Mouse (Mus musculus): ENCODE measurements at regions not wholly inside any gene's neighbourhood (a gene's known extent, or its start where the extent isn't known, plus 50 kb on each side); places are given as distances from the start of the nearest gene placed in this dataset.
"Not testable (repeated sequence)": the region's sequence is repeated elsewhere in the genome, so short reads cannot be mapped to it uniquely, and the experiment has no call there.

DNA sequence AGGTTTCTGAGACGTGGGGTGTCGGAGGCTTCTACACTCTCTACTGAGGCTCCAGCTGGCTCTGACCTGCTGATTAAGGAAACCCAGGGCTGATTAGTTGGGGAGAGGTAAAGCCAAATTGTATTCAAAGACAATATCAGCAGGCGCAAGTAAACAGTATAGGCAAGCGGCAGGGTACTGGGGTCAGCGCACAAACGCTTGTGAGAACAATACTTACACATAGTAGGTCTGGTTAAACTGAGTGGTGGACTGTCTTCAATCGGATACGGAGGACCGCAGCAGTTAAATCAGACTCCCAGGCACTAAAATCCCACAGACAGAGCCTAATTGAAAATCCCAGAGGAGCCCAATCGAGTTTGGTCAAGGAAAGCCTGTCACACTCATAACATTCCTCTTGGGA, 195.8 kb downstream of the Rchy1 start:
- Histone ChIP-seq H3K4me3 (ENCODE audit: control insufficient read depth, insufficient read depth, low read length) (no peak overlapping the region), H3K36me3 (ENCODE audit: control insufficient read depth, insufficient read depth, low read length) (no peaks in the 10 kb centered on the region), H3K27me3 (ENCODE audit: control insufficient read depth, insufficient read depth, low read length) (no peaks in the 10 kb centered on the region), H3K27ac (ENCODE audit: control insufficient read depth, insufficient read depth, low read length) (no peak overlapping the region), H3K4me1 (replicated peaks; ENCODE audit: control insufficient read depth, insufficient read depth, low read length) (no peaks in the 10 kb centered on the region)
- DNase-seq: no peak
- WGBS: 93% methylated on average over 10 of the region's 10 CpGs
- TF ChIP-seq POLR2A (IDR thresholded peaks at IDR 0.05; ENCODE audit: control insufficient read depth, extremely low read depth, insufficient read depth, low read length, poor library complexity): no peak
- no peak for TF ChIP-seq CTCF (IDR thresholded peaks at IDR 0.05; ENCODE audit: borderline replicate concordance, control insufficient read depth, extremely low read depth, insufficient read depth, low read length, poor library complexity)

DNA sequence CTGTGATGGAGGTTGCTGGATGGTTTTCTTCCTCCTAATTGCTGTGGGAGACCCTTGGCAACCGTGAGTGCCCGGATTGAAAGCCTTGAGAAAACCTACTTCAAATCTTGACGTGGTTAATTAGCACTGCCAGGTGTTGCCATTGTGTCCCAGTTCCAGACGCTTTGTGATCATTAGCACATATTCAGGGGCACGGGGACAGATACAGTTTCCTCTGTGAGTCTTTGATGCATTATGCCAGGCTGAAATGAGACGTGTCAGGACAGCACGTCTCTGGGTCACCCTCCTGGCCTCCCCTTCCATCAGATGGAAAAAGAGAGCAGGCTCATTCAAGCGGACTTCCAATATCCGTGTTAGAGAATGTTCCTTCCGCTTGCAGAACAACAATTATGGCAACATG, 198.2 kb downstream of the Rchy1 start:
- no peaks in the 10 kb centered on the region for H3K4me1 ChIP-seq (replicated peaks; ENCODE audit: control insufficient read depth, insufficient read depth, low read length)
- no peak overlapping the region for H3K4me3 ChIP-seq (ENCODE audit: control insufficient read depth, insufficient read depth, low read length)
- H3K27ac ChIP-seq (ENCODE audit: control insufficient read depth, insufficient read depth, low read length): no peak overlapping the region
- H3K36me3 ChIP-seq (ENCODE audit: control insufficient read depth, insufficient read depth, low read length): no peaks in the 10 kb centered on the region
- TF ChIP-seq POLR2A (IDR thresholded peaks at IDR 0.05; ENCODE audit: control insufficient read depth, extremely low read depth, insufficient read depth, low read length, poor library complexity) (no peak), CTCF (IDR thresholded peaks at IDR 0.05; ENCODE audit: borderline replicate concordance, control insufficient read depth, extremely low read depth, insufficient read depth, low read length, poor library complexity) (no peak)
- DNase-seq: no peak
- no peaks in the 10 kb centered on the region for H3K27me3 ChIP-seq (ENCODE audit: control insufficient read depth, insufficient read depth, low read length)
- 92% methylated on average over 10 of the region's 10 CpGs for WGBS

GRCm38 (mm10) chr5:91762589-91762988, 200.3 kb downstream of the Rchy1 start:
- 94% methylated on average over 6 of the region's 6 CpGs for WGBS
- no peaks in the 10 kb centered on the region for H3K4me1 ChIP-seq (replicated peaks; ENCODE audit: control insufficient read depth, insufficient read depth, low read length)
- no peak overlapping the region for H3K4me3 ChIP-seq (ENCODE audit: control insufficient read depth, insufficient read depth, low read length)
- H3K27me3 ChIP-seq (ENCODE audit: control insufficient read depth, insufficient read depth, low read length): no peaks in the 10 kb centered on the region
- no peaks in the 10 kb centered on the region for H3K36me3 ChIP-seq (ENCODE audit: control insufficient read depth, insufficient read depth, low read length)
- H3K27ac ChIP-seq (ENCODE audit: control insufficient read depth, insufficient read depth, low read length): no peak overlapping the region
- DNase-seq: no peak
- no peak for TF ChIP-seq POLR2A (IDR thresholded peaks at IDR 0.05; ENCODE audit: control insufficient read depth, extremely low read depth, insufficient read depth, low read length, poor library complexity)
- no peak for TF ChIP-seq CTCF (IDR thresholded peaks at IDR 0.05; ENCODE audit: borderline replicate concordance, control insufficient read depth, extremely low read depth, insufficient read depth, low read length, poor library complexity)

GRCm38 (mm10) chr5:91755958-91756357, 206.9 kb downstream of the Rchy1 start:
- Histone ChIP-seq H3K27me3 (ENCODE audit: control insufficient read depth, insufficient read depth, low read length) (no peaks in the 10 kb centered on the region), H3K36me3 (ENCODE audit: control insufficient read depth, insufficient read depth, low read length) (no peaks in the 10 kb centered on the region), H3K4me1 (replicated peaks; ENCODE audit: control insufficient read depth, insufficient read depth, low read length) (no peaks in the 10 kb centered on the region), H3K4me3 (ENCODE audit: control insufficient read depth, insufficient read depth, low read length) (no peak overlapping the region), H3K27ac (ENCODE audit: control insufficient read depth, insufficient read depth, low read length) (no peak overlapping the region)
- no peak for DNase-seq
- 90% methylated on average over 10 of the region's 10 CpGs for WGBS
- no peak for TF ChIP-seq CTCF (IDR thresholded peaks at IDR 0.05; ENCODE audit: borderline replicate concordance, control insufficient read depth, extremely low read depth, insufficient read depth, low read length, poor library complexity)
- no peak for TF ChIP-seq POLR2A (IDR thresholded peaks at IDR 0.05; ENCODE audit: control insufficient read depth, extremely low read depth, insufficient read depth, low read length, poor library complexity)

DNA sequence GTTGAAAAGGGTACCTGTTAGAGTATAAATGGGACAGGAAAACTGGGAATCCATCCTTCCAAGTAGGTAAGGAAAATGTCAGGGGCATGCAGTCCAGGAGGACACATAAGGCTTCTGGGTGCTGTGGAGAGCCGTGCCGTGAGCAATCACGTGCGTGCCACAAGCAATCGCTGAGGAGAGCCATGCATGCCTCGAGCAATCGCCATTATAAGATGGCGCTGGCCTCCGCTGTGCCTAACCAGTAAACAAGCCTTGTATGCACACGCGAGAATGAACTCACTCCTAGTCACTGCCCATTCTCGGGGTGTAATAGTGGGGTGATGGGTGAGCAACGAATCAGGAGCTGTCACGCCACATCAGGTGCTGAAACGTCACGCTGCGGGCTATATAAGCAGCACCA, 210.0 kb downstream of the Rchy1 start:
- H3K27me3 ChIP-seq (ENCODE audit: control insufficient read depth, insufficient read depth, low read length); H3K4me1 ChIP-seq (replicated peaks; ENCODE audit: control insufficient read depth, insufficient read depth, low read length); H3K27ac ChIP-seq (ENCODE audit: control insufficient read depth, insufficient read depth, low read length); H3K4me3 ChIP-seq (ENCODE audit: control insufficient read depth, insufficient read depth, low read length); DNase-seq; H3K36me3 ChIP-seq (ENCODE audit: control insufficient read depth, insufficient read depth, low read length): not testable (repeated sequence)
- 97% methylated on average over 17 of the region's 17 CpGs for whole genome bisulfite sequencing

DNA sequence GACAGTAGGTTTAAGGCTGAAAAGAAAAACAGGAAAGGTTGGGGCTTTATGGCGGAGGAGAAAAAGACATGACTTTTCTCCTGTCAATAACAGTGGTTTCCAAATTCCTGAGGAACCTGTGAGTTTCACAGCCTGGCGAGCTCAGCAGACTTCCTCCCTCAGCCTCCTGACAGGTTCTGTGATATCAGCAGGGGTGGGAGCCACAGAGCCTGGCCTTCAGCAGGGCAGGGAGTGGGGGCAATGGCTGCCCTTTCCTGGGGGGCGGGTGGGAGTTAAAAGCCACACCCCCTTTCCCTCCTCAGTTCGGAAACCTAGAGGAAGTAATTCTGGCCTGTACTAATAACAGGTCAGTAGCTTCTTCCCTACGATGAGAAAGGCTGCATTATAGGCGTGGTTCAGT, 211.7 kb downstream of the Rchy1 start:
- TF ChIP-seq POLR2A (IDR thresholded peaks at IDR 0.05; ENCODE audit: control insufficient read depth, extremely low read depth, insufficient read depth, low read length, poor library complexity) (no peak), CTCF (IDR thresholded peaks at IDR 0.05; ENCODE audit: borderline replicate concordance, control insufficient read depth, extremely low read depth, insufficient read depth, low read length, poor library complexity) (no peak)
- Histone ChIP-seq H3K27me3 (ENCODE audit: control insufficient read depth, insufficient read depth, low read length) (no peaks in the 10 kb centered on the region), H3K27ac (ENCODE audit: control insufficient read depth, insufficient read depth, low read length) (no peak overlapping the region), H3K4me1 (replicated peaks; ENCODE audit: control insufficient read depth, insufficient read depth, low read length) (peaks cover 2% of the 10 kb centered on the region; the same call in 1 of the 2 replicates), H3K4me3 (ENCODE audit: control insufficient read depth, insufficient read depth, low read length) (no peak overlapping the region), H3K36me3 (ENCODE audit: control insufficient read depth, insufficient read depth, low read length) (no peaks in the 10 kb centered on the region)
- whole genome bisulfite sequencing: 46% methylated on average over 6 of the region's 6 CpGs
- no peak for DNase-seq

DNA sequence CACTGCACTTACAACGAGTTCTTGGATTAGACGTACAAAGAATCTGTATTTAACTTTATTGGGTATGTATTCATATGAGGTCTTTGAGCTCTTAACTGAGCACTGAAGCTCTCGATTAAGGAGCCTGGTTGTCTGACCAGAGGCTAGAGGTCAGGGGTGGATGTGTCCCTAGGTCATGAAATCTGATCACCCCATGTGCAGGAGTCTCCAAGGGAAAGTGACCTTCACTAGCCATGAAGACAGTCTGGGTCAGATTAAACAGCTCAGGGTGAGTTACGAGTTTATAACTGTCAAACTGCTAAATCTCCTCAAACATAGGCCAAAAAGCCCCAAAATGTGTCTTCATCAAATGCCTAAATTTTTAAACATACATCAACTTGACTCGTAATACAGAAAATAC, 216.8 kb downstream of the Rchy1 start:
- DNase-seq: no peak
- H3K4me1 ChIP-seq (replicated peaks; ENCODE audit: control insufficient read depth, insufficient read depth, low read length): peaks cover 2% of the 10 kb centered on the region; the same call in 1 of the 2 replicates
- TF ChIP-seq CTCF (IDR thresholded peaks at IDR 0.05; ENCODE audit: borderline replicate concordance, control insufficient read depth, extremely low read depth, insufficient read depth, low read length, poor library complexity): no peak
- no peak for TF ChIP-seq POLR2A (IDR thresholded peaks at IDR 0.05; ENCODE audit: control insufficient read depth, extremely low read depth, insufficient read depth, low read length, poor library complexity)
- H3K36me3 ChIP-seq (ENCODE audit: control insufficient read depth, insufficient read depth, low read length): no peaks in the 10 kb centered on the region
- H3K27ac ChIP-seq (ENCODE audit: control insufficient read depth, insufficient read depth, low read length): no peak overlapping the region
- no peaks in the 10 kb centered on the region for H3K27me3 ChIP-seq (ENCODE audit: control insufficient read depth, insufficient read depth, low read length)
- no peak overlapping the region for H3K4me3 ChIP-seq (ENCODE audit: control insufficient read depth, insufficient read depth, low read length)
- 96% methylated on average over 5 of the region's 5 CpGs for WGBS

All from thymus, adult 2 months (tissue).